Mouse (Mus musculus) brain, embryonic 14.5 days (tissue): ENCODE results near the gene Arid5b.

Experiments
- CTCF ChIP-seq: fragments of 200-500 bp; IDR thresholded peaks from 2 replicates; pipeline ENCODE4 v1.5.1; 2012; ENCODE audit warnings: inconsistent platforms, mild to moderate bottlenecking, moderate library complexity, borderline replicate concordance; ENCODE audit not compliant: insufficient read depth, insufficient read length; ENCODE audit errors: extremely low read depth
- POLR2A ChIP-seq: fragments of 200-500 bp; IDR thresholded peaks from 2 replicates; pipeline ENCODE4 v1.6.1; 2012; ENCODE audit warnings: mild to moderate bottlenecking, inconsistent platforms, borderline replicate concordance; ENCODE audit not compliant: poor library complexity, insufficient read depth, insufficient read length, severe bottlenecking; ENCODE audit errors: extremely low read depth

GRCm38 (mm10) chr10:68289465-68289864 is 10.9 kb upstream of the Arid5b start:
- TF ChIP-seq POLR2A = no peak
- TF ChIP-seq CTCF = no peak
